Mouse (Mus musculus): ENCODE results near the gene Olfr482.

GRCm38 (mm10) chr7:108100549-108100948, 3.2 kb upstream of the Olfr482 start, which contains the start of gene Olfr483:
- TF ChIP-seq EP300 (IDR thresholded peaks at IDR 0.05) (no peak), CTCF (IDR thresholded peaks at IDR 0.05) (no peak)

Measured in lung, postnatal 0 days (tissue).